Mouse (Mus musculus) bone marrow macrophage, adult 2 months (primary cell): ENCODE results near the gene Kcmf1. TPM values are rescaled to one million over a fixed set of nuclear protein-coding genes. Genes with fewer than 3 reads are reported as not detected.
A peak's percentile ranks its signal among the peaks of the same experiment; 100 is the strongest.

Source experiments
- H3K27ac ChIP-seq: 2 replicates; pipeline ENCODE4 v1.5.1; 2012; ENCODE audit warnings: low read depth, low read length; ENCODE audit not compliant: insufficient read depth
- H3K4me1 ChIP-seq: 2 replicates; pipeline ENCODE4 v1.6.1; 2012; ENCODE audit warnings: low read length; ENCODE audit not compliant: control insufficient read depth, insufficient read depth
- H3K4me3 ChIP-seq: 2 replicates; pipeline ENCODE4 v1.5.1; 2012; ENCODE audit warnings: mild to moderate bottlenecking, low read length, moderate library complexity; ENCODE audit not compliant: insufficient read depth
- CTCF ChIP-seq: IDR thresholded peaks from 2 replicates; pipeline ENCODE4 v1.5.1; 2012; ENCODE audit warnings: low read depth, mild to moderate bottlenecking, low read length, moderate library complexity
- POLR2A ChIP-seq: IDR thresholded peaks from 2 replicates; pipeline ENCODE4 v1.6.1; 2012; ENCODE audit warnings: mild to moderate bottlenecking, low read depth, low read length, borderline replicate concordance
- polyA plus RNA-seq: library from polyadenylated mRNA; stranded (reverse); fragments of >200 nt; gene quantifications from 2 replicates; pipeline ENCODE4 v1.2.4, GENCODE M21; 2012; ENCODE audit not compliant: missing spikeins, insufficient read depth, insufficient read length

Kcmf1 gene
- polyA plus RNA-seq, 1 experiment, result 73.8 TPM

DNA sequence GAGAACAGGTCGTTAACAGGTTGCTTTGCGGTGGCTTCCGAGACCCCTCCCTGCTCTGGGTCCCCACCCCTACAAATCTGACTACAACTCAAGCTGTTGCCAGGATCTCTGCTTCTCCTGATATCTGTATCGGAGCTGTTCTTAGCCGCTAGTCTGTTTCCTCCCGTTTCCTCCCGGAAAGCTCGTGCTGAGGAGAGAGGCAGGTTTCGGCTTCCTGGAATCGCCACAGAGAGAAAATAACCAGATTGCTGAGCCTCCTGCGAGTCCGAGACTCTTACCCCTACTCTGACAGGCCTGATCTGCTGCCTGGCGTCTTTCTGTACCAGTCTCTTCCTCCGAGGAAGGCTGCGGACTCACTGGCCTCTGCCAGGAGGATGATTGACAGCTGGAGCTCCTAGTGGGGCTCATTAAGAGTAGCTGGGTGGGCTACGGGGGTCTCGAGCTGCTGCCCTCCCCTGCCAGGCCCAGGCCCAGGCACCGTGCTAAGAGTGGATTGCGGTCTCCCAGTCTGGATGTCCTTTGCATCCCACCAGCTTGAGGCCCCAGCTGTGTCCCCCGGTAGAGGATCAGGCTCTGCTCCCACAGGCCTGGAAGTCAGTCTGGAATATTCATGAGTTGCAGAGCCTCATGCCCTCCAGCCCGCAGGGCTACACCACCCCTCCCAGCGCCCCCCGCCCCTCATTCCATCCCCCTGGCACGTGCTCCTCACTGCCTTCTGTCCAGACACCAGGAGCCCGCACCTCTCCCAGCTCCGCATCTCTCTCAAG lies 74.6 kb downstream of the Kcmf1 start:
- Histone ChIP-seq H3K27ac (no peak overlapping the region), H3K4me3 (peak overlapping the region; percentile 29), H3K4me1 (no peaks in the 10 kb centered on the region)
- TF ChIP-seq CTCF (no peak), POLR2A (no peak)

DNA sequence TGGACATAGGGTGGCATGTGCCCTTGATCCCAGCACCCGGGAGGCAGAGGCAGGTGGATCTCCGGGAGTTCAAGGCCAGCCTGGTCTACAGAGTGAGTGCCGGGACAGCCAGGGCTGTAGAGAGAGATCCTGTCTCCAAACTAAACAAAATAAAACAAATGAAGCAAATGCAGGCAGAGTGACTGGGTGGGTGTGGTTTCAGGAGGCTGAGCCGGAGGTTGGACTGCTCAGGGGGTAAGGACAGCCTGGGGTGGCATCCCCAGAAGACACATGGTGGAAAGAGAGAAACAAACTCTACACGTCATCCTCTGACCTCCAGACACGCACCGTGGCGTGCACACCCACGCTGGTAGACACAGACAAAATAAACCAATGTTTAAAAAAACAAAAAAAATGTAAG lies 86.3 kb downstream of the Kcmf1 start:
- Histone ChIP-seq H3K4me3 (no peak overlapping the region), H3K27ac (no peak overlapping the region), H3K4me1 (no peaks in the 10 kb centered on the region)
- no peak for TF ChIP-seq POLR2A
- TF ChIP-seq CTCF, result no peak

DNA sequence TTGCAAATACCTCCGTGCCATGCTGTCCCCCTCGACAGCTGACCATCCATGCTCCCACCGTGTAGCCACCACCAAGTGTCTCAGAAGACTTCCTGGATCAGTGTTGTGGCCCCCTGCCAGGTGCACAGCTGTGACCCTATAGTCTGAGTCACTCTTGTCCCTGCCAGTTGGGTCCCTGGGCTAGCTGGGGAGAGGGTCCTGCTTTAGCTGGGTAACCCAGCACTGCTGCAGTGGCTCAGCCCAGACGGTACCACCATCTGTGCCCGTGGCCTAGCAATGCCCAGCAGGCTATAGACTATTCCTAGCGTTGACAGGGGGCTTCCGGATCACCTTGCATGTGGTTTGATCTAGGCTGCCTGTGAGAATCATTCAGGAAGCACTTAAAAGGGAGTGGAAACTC lies 89.5 kb downstream of the Kcmf1 start:
- TF ChIP-seq CTCF, result no peak
- no peak for TF ChIP-seq POLR2A
- H3K27ac ChIP-seq, result no peak overlapping the region
- H3K4me1 ChIP-seq, result no peaks in the 10 kb centered on the region
- no peak overlapping the region for H3K4me3 ChIP-seq

DNA sequence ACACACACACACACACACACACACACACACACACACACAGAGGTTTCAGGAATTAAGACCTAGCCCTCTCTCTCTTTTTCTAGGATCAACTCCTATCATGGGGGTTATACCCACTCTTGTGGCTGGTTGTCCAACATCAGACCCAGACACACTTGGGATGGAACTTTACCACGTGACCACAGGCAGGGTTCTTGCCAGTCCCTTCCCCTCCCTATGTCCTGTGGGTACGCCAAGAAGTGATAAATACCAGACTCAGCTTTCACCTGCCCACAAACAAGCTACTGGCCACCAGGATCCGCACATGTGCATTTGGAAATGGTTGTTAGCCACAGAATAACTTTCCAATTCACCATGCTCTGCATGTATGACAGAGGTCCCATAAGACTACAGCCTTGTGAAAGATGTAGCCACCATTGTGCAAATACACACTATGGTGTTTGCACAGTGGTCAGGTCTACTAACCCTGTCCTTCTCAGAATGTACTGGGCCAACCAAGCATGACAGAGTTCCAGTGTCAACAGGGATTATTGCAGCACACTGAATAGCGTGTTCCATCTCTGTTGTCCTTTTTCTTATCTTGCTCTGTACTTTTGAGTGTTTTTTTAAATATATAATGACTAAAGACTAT lies 90.1 kb downstream of the Kcmf1 start:
- H3K4me3 ChIP-seq, result no peak overlapping the region
- TF ChIP-seq POLR2A, result no peak
- no peak for TF ChIP-seq CTCF
- no peak overlapping the region for H3K27ac ChIP-seq
- H3K4me1 ChIP-seq, result no peaks in the 10 kb centered on the region

DNA sequence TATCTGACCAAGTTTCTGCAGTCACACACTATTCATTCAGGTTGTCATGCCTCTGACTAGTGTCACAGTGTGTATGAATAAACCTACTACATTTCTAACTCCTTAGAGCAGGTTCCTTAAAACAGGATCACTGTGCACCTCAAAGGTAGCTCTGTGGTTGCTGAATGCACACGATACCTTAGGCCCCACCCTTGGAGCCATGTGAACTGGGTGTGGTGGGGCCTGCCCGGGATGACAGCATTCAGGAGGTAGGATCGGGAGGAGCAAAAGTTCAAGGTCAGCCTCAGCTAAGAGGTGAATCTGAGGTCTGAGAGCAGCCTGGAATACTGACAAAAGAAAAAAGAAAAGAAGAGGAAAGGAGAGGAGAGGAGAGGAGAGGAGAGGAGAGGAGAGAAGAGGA lies 91.4 kb downstream of the Kcmf1 start:
- TF ChIP-seq POLR2A (no peak), CTCF (no peak)
- Histone ChIP-seq H3K27ac (no peak overlapping the region), H3K4me3 (no peak overlapping the region), H3K4me1 (no peaks in the 10 kb centered on the region)

DNA sequence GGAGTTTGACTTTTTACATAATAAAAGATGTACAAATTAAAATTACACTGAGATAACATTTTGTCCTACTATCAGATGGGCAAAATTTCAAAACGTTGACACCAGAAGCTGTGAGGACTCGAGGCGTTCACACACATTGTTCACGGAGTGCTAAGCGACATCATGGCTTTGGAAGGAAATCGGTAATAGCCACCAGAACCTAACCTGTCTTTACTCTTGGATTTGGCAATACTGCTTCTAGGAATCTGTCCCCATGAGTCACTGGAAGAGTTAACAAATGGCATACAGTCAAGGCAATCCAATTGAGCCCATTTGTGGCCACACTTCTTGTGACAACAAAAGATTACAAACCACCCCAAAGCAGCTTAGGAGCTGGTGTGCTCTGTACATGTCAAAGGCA lies 96.1 kb downstream of the Kcmf1 start:
- TF ChIP-seq POLR2A (no peak), CTCF (no peak)
- no peaks in the 10 kb centered on the region for H3K4me1 ChIP-seq
- no peak overlapping the region for H3K4me3 ChIP-seq
- no peak overlapping the region for H3K27ac ChIP-seq

DNA sequence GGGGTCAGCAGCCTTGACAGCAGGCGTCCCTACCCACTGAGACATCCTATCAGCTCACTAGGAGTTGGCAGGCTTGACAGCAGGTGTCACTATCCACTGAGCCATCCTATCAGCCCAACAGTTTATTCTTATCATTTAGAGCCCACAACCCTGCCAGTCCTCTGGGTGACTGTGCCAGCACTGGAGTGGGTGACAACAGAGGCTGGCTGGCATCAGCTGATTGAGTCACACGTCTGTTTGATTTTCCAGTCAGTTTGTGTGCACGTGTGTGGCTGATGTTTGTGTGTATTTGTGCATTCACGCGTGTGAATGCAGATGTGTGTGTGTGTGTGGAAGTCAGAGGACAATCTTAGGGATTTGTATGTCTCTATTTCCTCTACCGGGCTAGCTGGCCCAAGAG lies 97.7 kb downstream of the Kcmf1 start:
- TF ChIP-seq CTCF, result no peak
- TF ChIP-seq POLR2A, result no peak
- H3K4me3 ChIP-seq, result no peak overlapping the region

DNA sequence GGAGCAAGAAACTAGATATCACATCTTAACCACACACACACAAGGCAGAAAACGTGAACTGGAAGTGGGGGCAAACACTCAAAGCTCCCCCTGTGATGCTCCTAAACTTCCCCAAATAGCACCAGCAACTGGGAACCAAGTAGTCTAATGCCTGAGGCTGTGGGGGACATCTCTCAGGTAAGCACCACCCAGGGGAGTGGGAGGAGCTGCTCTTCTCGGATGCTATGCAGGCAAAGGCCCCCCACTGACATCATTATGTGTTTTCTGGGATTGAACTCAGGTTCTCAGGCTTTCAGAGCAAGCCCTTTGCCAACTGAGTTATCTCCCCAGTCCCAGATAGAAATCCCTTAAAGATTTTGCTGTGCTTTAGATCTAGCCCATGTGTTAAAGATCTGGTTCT lies 99.1 kb downstream of the Kcmf1 start:
- Histone ChIP-seq H3K4me3 (no peak overlapping the region), H3K4me1 (no peaks in the 10 kb centered on the region), H3K27ac (no peak overlapping the region)
- TF ChIP-seq CTCF (no peak), POLR2A (no peak)

More for the DNA sequence above, 97.7 kb downstream of the Kcmf1 start:
- Histone ChIP-seq H3K27ac (no peak overlapping the region), H3K4me1 (no peaks in the 10 kb centered on the region)

DNA sequence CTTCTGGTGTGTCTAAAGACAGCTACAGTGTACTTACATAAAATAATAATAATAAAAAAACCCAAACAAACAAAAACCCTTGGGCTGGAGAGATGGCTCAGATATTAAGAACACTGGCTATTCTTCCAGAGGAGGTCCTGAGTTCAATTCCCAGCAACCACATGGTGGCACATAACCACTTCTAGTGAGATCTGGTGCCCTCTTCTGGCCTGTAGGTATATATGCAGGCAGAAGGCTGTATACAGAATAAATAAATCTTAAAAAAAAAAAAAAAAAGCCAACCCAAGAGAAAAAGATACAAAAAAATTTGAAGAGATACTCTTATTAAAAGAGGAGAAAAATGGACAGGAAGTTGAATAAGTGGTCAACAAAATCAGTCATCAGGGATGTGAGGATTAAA lies 102.0 kb downstream of the Kcmf1 start:
- TF ChIP-seq CTCF (no peak), POLR2A (no peak)
- Histone ChIP-seq H3K4me3 (no peak overlapping the region), H3K4me1 (no peaks in the 10 kb centered on the region)

DNA sequence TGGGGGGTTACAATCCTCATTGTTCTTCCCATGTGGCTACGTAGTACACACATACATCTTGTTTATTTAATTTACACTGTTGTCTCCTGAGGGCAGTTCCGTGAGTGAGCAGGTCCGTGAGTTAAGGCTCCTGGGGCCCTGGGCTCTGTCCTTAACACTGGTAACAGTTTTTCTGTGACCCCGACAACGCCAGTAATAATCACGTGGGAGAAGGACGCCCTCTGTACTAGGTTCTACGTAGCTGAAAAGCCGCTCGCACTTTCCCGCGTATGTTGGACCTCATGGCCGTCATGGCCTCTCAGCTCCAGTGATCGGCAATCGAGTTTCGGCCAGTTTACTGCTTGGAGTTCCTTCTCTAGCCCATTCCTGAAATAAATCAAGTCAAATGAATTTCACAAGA lies 104.3 kb downstream of the Kcmf1 start:
- Histone ChIP-seq H3K4me3 (no peak overlapping the region), H3K4me1 (no peaks in the 10 kb centered on the region), H3K27ac (no peak overlapping the region)
- TF ChIP-seq CTCF (no peak), POLR2A (no peak)

More for the DNA sequence above, 102.0 kb downstream of the Kcmf1 start:
- H3K27ac ChIP-seq, result no peak overlapping the region

DNA sequence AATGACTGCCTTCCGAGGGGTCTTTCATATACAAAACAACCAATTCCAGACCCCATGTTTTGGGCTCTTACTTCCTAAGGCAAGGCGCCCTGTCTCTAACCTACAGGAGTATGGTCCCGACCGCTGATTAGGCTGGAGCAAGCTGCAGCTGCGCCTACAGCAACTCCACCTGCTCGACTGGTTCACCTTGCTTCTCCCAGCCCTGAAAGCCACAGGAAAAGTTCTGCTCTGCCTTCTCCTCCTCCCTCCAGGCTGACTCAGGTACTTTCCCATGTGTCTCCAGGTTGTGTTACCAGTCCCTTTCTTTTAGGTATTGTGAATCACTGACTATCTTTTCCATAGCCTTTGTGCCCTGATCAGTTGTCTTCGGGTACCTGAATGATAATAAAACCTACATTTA lies 104.9 kb downstream of the Kcmf1 start:
- TF ChIP-seq POLR2A (no peak), CTCF (no peak)
- no peak overlapping the region for H3K27ac ChIP-seq
- H3K4me3 ChIP-seq, result no peak overlapping the region
- no peaks in the 10 kb centered on the region for H3K4me1 ChIP-seq
